Mouse (Mus musculus): ENCODE measurements at regions not wholly inside any gene's neighbourhood (a gene's known extent, or its start where the extent isn't known, plus 50 kb on each side); places are given as distances from the start of the nearest gene placed in this dataset.

DNA sequence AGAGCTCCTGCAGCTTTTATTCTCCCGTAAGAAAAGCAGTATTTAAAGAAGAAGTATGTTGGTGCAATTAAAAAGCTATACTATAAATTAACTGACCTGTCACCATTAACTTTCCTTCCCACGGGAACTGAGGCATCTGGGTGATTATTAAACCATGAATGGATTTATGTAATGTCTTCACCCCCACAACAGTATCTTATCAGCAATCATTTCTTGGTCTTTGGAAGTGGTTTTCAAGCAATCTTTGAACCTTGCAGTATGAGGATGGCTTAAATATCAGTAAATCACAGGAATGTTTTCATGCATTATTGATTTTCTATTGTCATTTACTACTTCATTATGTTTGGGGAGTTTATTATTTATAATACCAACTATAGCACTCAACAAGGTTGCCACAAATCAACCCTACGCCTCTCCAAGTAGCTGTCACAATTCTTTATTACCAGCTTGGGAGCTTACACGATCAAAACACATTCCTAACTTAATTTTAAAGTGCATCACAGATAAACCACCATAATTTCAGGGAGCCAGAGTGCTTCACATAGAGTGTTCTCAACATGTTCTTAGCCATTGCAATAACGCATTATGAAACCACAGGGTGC is 2780.0 kb upstream of the Gm6569 start:
- TF ChIP-seq CTCF (IDR thresholded peaks at IDR 0.05 in 2 of 3, conservative IDR thresholded peaks at IDR 0.05 in 1 of 3; ENCODE audit: control insufficient read depth in 1 of 3, insufficient read depth in 1 of 3, low read depth in 2 of 3, low read length in 3 of 3, poor library complexity in 1 of 3, severe bottlenecking in 1 of 3) (no peak), ZNF384 (IDR thresholded peaks at IDR 0.05; ENCODE audit: low read depth, low read length) (no peak), SMC3 (IDR thresholded peaks at IDR 0.05; ENCODE audit: low read depth, low read length) (no peak), E2F4 (IDR thresholded peaks at IDR 0.05; ENCODE audit: borderline replicate concordance, low read depth, low read length) (no peak), EP300 (IDR thresholded peaks at IDR 0.05; ENCODE audit: low read depth in 1 of 2, low read length in 2 of 2) (no peak), TBP (IDR thresholded peaks at IDR 0.05; ENCODE audit: low read depth, low read length) (no peak), POLR2A (IDR thresholded peaks at IDR 0.05; ENCODE audit: control insufficient read depth in 1 of 2, insufficient read depth in 1 of 2, low read depth in 1 of 2, low read length in 2 of 2, poor library complexity in 1 of 2) (no peak)
